Mouse (Mus musculus): ENCODE measurements around the gene Polr3h. TPM values are rescaled to one million over a fixed set of nuclear protein-coding genes. Genes with fewer than 3 reads are reported as not detected.
A peak's percentile ranks its signal among the peaks of the same experiment; 100 is the strongest.

Polr3h gene
- polyA plus RNA-seq, 1 experiment from 2014 or later, result 110 TPM

- H3K4me1 ChIP-seq (ENCODE audit: control insufficient read depth, insufficient read depth, low read length), result no peaks in the 10 kb centered on the region
- DNase-seq (ENCODE audit: low spot score) (no peak), ATAC-seq (no peak)
- H3K9ac ChIP-seq (ENCODE audit: low read length), result no peak overlapping the region
- WGBS, result 88% methylated on average over 9 of the region's 9 CpGs
- H3K36me3 ChIP-seq (ENCODE audit: control insufficient read depth, insufficient read depth, low read length), result peaks cover 46% of the 10 kb centered on the region
- no peaks in the 10 kb centered on the region for H3K27me3 ChIP-seq (replicated peaks; ENCODE audit: control insufficient read depth, insufficient read depth, low read length)
- H3K27ac ChIP-seq (ENCODE audit: low read depth, low read length), result no peak overlapping the region
- no peak overlapping the region for H3K4me3 ChIP-seq (ENCODE audit: low read depth, low read length)
- H3K4me2 ChIP-seq (ENCODE audit: low read length), result no peak overlapping the region
- H3K9me3 ChIP-seq (replicated peaks; ENCODE audit: control insufficient read depth, low read length), result no peaks in the 10 kb centered on the region
These were observed 76.9 kb downstream of the Polr3h start for GRCm38 (mm10) chr15:81849104-81849503.

DNA sequence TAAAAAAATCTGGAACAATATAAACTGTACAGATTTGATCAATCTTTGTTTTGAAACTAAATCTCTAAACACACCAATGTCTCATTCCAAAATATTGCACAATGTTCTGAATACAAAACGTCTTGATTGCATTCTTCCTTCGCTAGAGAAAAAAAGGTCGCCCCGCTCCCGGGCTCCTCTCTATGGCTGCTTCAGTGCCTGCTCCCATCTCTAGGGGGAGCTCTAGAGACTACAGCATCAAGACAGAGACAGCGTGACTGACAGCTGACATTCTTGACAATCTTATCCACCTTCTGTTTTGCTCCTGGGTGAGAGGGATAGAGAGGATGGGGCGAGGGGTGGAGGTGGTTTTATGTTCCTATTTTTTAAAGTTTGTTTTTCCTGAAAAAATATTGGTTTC is 77.7 kb downstream of the Polr3h start:
- 33% methylated on average over 7 of the region's 7 CpGs for WGBS
- Histone ChIP-seq H3K4me1 (ENCODE audit: control insufficient read depth, insufficient read depth, low read length) (no peaks in the 10 kb centered on the region), H3K4me3 (ENCODE audit: low read depth, low read length) (no peak overlapping the region), H3K36me3 (ENCODE audit: control insufficient read depth, insufficient read depth, low read length) (peaks cover 43% of the 10 kb centered on the region), H3K27ac (ENCODE audit: low read depth, low read length) (no peak overlapping the region), H3K9me3 (replicated peaks; ENCODE audit: control insufficient read depth, low read length) (no peaks in the 10 kb centered on the region), H3K9ac (ENCODE audit: low read length) (no peak overlapping the region), H3K27me3 (replicated peaks; ENCODE audit: control insufficient read depth, insufficient read depth, low read length) (no peaks in the 10 kb centered on the region), H3K4me2 (ENCODE audit: low read length) (no peak overlapping the region)
- peak; percentile 62 for DNase-seq (ENCODE audit: low spot score)
- no peak for ATAC-seq

GRCm38 (mm10) chr15:81847861-81848260 is 78.2 kb downstream of the Polr3h start:
- DNase-seq (ENCODE audit: low spot score) (no peak), ATAC-seq (no peak)
- 73% methylated on average over 5 of the region's 5 CpGs for WGBS
- no peaks in the 10 kb centered on the region for H3K27me3 ChIP-seq (replicated peaks; ENCODE audit: control insufficient read depth, insufficient read depth, low read length)
- no peaks in the 10 kb centered on the region for H3K4me1 ChIP-seq (ENCODE audit: control insufficient read depth, insufficient read depth, low read length)
- H3K36me3 ChIP-seq (ENCODE audit: control insufficient read depth, insufficient read depth, low read length), result peaks cover 43% of the 10 kb centered on the region
- no peak overlapping the region for H3K27ac ChIP-seq (ENCODE audit: low read depth, low read length)
- no peak overlapping the region for H3K4me3 ChIP-seq (ENCODE audit: low read depth, low read length)
- no peak overlapping the region for H3K4me2 ChIP-seq (ENCODE audit: low read length)
- no peaks in the 10 kb centered on the region for H3K9me3 ChIP-seq (replicated peaks; ENCODE audit: control insufficient read depth, low read length)
- H3K9ac ChIP-seq (ENCODE audit: low read length), result no peak overlapping the region

GRCm38 (mm10) chr15:81847161-81847560 is 78.9 kb downstream of the Polr3h start:
- no peak overlapping the region for H3K4me2 ChIP-seq (ENCODE audit: low read length)
- 89% methylated on average over 4 of the region's 4 CpGs for WGBS
- no peaks in the 10 kb centered on the region for H3K9me3 ChIP-seq (replicated peaks; ENCODE audit: control insufficient read depth, low read length)
- H3K4me3 ChIP-seq (ENCODE audit: low read depth, low read length), result no peak overlapping the region
- no peak for DNase-seq (ENCODE audit: low spot score)
- H3K27me3 ChIP-seq (replicated peaks; ENCODE audit: control insufficient read depth, insufficient read depth, low read length), result no peaks in the 10 kb centered on the region
- H3K9ac ChIP-seq (ENCODE audit: low read length), result no peak overlapping the region
- H3K27ac ChIP-seq (ENCODE audit: low read depth, low read length), result no peak overlapping the region
- H3K36me3 ChIP-seq (ENCODE audit: control insufficient read depth, insufficient read depth, low read length), result peaks cover 39% of the 10 kb centered on the region
- H3K4me1 ChIP-seq (ENCODE audit: control insufficient read depth, insufficient read depth, low read length), result no peaks in the 10 kb centered on the region
- no peak for ATAC-seq

DNA sequence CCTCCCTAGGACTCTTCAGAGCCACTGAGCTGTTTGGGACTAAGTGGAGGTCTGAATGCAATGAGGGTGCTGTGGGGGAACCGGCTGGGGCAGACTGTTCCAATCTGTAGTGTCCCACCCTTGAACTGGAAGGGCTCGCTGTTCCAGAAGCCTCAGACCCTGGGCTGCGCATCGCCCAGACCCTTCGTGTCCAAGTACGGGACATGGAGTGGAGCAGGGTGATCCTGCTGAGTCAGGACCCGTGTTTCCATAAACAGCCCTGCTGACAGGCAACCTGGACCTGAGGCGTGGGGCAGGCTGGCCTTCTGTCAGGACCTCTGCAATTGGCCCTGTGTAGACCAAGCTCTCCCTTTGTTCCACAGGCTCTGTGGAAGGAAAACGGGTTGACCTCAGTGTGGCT is 79.3 kb downstream of the Polr3h start:
- no peak overlapping the region for H3K4me2 ChIP-seq (ENCODE audit: low read length)
- no peak overlapping the region for H3K4me3 ChIP-seq (ENCODE audit: low read depth, low read length)
- no peak for DNase-seq (ENCODE audit: low spot score)
- ATAC-seq, result no peak
- H3K27ac ChIP-seq (ENCODE audit: low read depth, low read length), result no peak overlapping the region
- 91% methylated on average over 9 of the region's 9 CpGs for WGBS
- no peak overlapping the region for H3K9ac ChIP-seq (ENCODE audit: low read length)
- H3K36me3 ChIP-seq (ENCODE audit: control insufficient read depth, insufficient read depth, low read length), result peaks cover 35% of the 10 kb centered on the region
- no peaks in the 10 kb centered on the region for H3K4me1 ChIP-seq (ENCODE audit: control insufficient read depth, insufficient read depth, low read length)
- H3K9me3 ChIP-seq (replicated peaks; ENCODE audit: control insufficient read depth, low read length), result no peaks in the 10 kb centered on the region
- H3K27me3 ChIP-seq (replicated peaks; ENCODE audit: control insufficient read depth, insufficient read depth, low read length), result no peaks in the 10 kb centered on the region

- Histone ChIP-seq H3K4me1 (ENCODE audit: control insufficient read depth, insufficient read depth, low read length) (no peaks in the 10 kb centered on the region), H3K27me3 (replicated peaks; ENCODE audit: control insufficient read depth, insufficient read depth, low read length) (no peaks in the 10 kb centered on the region), H3K4me3 (ENCODE audit: low read depth, low read length) (no peak overlapping the region), H3K27ac (ENCODE audit: low read depth, low read length) (no peak overlapping the region), H3K4me2 (ENCODE audit: low read length) (no peak overlapping the region), H3K36me3 (ENCODE audit: control insufficient read depth, insufficient read depth, low read length) (peaks cover 24% of the 10 kb centered on the region), H3K9me3 (replicated peaks; ENCODE audit: control insufficient read depth, low read length) (no peaks in the 10 kb centered on the region), H3K9ac (ENCODE audit: low read length) (no peak overlapping the region)
- ATAC-seq, result no peak
- WGBS, result 46% methylated on average over 4 of the region's 4 CpGs
- DNase-seq (ENCODE audit: low spot score), result no peak
These were observed 80.3 kb downstream of the Polr3h start for GRCm38 (mm10) chr15:81845724-81846123.

DNA sequence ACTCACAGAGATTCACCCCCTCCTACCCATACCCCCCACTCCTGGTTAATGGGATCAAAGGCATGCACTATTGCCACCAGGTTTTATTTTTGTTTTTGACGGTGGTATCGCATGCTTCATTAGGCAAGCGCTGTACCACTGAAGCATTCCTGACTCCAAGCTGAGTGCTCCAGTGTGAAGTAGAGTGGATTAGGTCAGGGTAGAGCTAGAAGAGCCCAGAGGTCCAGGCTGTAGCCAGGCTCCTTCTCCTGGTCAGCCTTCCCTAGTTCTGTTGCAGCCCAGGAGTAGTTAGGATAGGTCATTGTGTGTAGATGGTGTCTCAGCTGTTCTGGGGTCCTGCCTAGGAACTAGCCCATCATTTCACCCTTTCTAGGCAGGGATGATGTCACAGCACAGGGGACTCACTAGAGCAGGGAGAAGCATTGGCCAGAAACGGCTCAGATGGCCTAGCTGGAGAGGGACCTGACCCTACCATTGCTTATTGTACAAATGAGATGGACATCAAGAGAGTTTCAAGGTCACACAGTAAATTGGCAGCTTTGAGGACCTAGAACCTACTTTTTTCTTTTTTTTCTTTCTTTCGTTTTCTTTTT is 80.9 kb downstream of the Polr3h start:
- no peak for DNase-seq (ENCODE audit: low spot score)
- H3K9me3 ChIP-seq (replicated peaks; ENCODE audit: control insufficient read depth, low read length), result no peaks in the 10 kb centered on the region
- H3K4me3 ChIP-seq (ENCODE audit: low read depth, low read length), result no peak overlapping the region
- no peak for ATAC-seq
- H3K4me1 ChIP-seq (ENCODE audit: control insufficient read depth, insufficient read depth, low read length), result no peaks in the 10 kb centered on the region
- no peak overlapping the region for H3K4me2 ChIP-seq (ENCODE audit: low read length)
- H3K36me3 ChIP-seq (ENCODE audit: control insufficient read depth, insufficient read depth, low read length), result peaks cover 18% of the 10 kb centered on the region
- H3K9ac ChIP-seq (ENCODE audit: low read length), result no peak overlapping the region
- no peak overlapping the region for H3K27ac ChIP-seq (ENCODE audit: low read depth, low read length)
- H3K27me3 ChIP-seq (replicated peaks; ENCODE audit: control insufficient read depth, insufficient read depth, low read length), result no peaks in the 10 kb centered on the region
- 54% methylated on average over 5 of the region's 5 CpGs for WGBS

- Histone ChIP-seq H3K9me3 (replicated peaks; ENCODE audit: control insufficient read depth, low read length) (no peaks in the 10 kb centered on the region), H3K36me3 (ENCODE audit: control insufficient read depth, insufficient read depth, low read length) (no peaks in the 10 kb centered on the region), H3K27ac (ENCODE audit: low read depth, low read length) (no peak overlapping the region), H3K27me3 (replicated peaks; ENCODE audit: control insufficient read depth, insufficient read depth, low read length) (no peaks in the 10 kb centered on the region), H3K4me1 (ENCODE audit: control insufficient read depth, insufficient read depth, low read length) (peaks cover 4% of the 10 kb centered on the region; the same call in 1 of the 2 replicates), H3K4me3 (ENCODE audit: low read depth, low read length) (no peak overlapping the region), H3K9ac (ENCODE audit: low read length) (no peak overlapping the region), H3K4me2 (ENCODE audit: low read length) (no peak overlapping the region)
- WGBS, result 82% methylated on average over 7 of the region's 7 CpGs
- ATAC-seq (no peak), DNase-seq (ENCODE audit: low spot score) (no peak)
These were observed 83.8 kb downstream of the Polr3h start for GRCm38 (mm10) chr15:81842275-81842674.

DNA sequence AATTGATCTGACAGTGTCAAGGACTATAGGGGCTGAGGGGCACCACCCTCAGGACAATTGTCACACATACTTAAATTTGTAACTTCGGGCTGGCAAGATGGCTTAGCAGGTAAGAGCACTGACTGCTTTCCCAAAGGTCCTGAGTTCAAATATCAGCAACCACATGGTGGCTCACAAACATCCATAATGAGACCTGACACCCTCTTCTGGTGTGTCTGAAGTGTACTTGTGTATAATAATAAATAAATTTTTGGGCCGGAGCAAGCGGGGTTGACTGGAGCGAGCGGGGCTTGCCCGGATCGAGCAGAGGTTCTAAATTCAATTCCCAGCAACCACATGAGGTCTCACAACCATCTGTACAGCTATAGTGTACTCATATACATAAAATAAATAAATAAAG is 85.7 kb downstream of the Polr3h start:
- no peaks in the 10 kb centered on the region for H3K9me3 ChIP-seq (replicated peaks; ENCODE audit: control insufficient read depth, low read length)
- DNase-seq (ENCODE audit: low spot score) (no peak), ATAC-seq (no peak)
- no peak overlapping the region for H3K4me3 ChIP-seq (ENCODE audit: low read depth, low read length)
- no peak overlapping the region for H3K4me2 ChIP-seq (ENCODE audit: low read length)
- no peaks in the 10 kb centered on the region for H3K27me3 ChIP-seq (replicated peaks; ENCODE audit: control insufficient read depth, insufficient read depth, low read length)
- no peaks in the 10 kb centered on the region for H3K36me3 ChIP-seq (ENCODE audit: control insufficient read depth, insufficient read depth, low read length)
- no peak overlapping the region for H3K9ac ChIP-seq (ENCODE audit: low read length)
- 94% methylated on average over 7 of the region's 7 CpGs for WGBS
- H3K27ac ChIP-seq (ENCODE audit: low read depth, low read length), result no peak overlapping the region
- H3K4me1 ChIP-seq (ENCODE audit: control insufficient read depth, insufficient read depth, low read length), result peaks cover 4% of the 10 kb centered on the region; the same call in 1 of the 2 replicates
